Mouse (Mus musculus): Measurements from ENCODE around the gene Tmc7.

Tmc7 gene

GRCm38 (mm10) chr7:118584926-118585325 is 390 bp upstream of the Tmc7 start:
- no peak for DNase-seq

GRCm38 (mm10) chr7:118583821-118584220 is 715 bp downstream of the Tmc7 start:
- DNase-seq, result no peak

GRCm38 (mm10) chr7:118579938-118580337 is 4.6 kb downstream of the Tmc7 start:
- no peak for DNase-seq

- no peak for DNase-seq
Measured at GRCm38 (mm10) chr7:118578269-118578668, 6.3 kb downstream of the Tmc7 start.

- DNase-seq, result no peak
Measured at GRCm38 (mm10) chr7:118572039-118572438, 12.5 kb downstream of the Tmc7 start.

- no peak for DNase-seq
Measured at GRCm38 (mm10) chr7:118571350-118571749, 13.2 kb downstream of the Tmc7 start.

- DNase-seq, result no peak
Measured at GRCm38 (mm10) chr7:118569121-118569543, 15.4 kb downstream of the Tmc7 start.

- no peak for DNase-seq
Measured at GRCm38 (mm10) chr7:118554290-118554689, 30.2 kb downstream of the Tmc7 start.

- DNase-seq, result no peak
Measured at GRCm38 (mm10) chr7:118553881-118554280, 30.7 kb downstream of the Tmc7 start.

- DNase-seq, result no peak
Measured at GRCm38 (mm10) chr7:118547451-118547850, 37.1 kb downstream of the Tmc7 start.

GRCm38 (mm10) chr7:118544128-118544527 is 40.4 kb downstream of the Tmc7 start:
- no peak for DNase-seq

GRCm38 (mm10) chr7:118535076-118535475 is 49.5 kb downstream of the Tmc7 start:
- DNase-seq, result no peak

GRCm38 (mm10) chr7:118534326-118534725 is 50.2 kb downstream of the Tmc7 start:
- DNase-seq, result no peak

GRCm38 (mm10) chr7:118533178-118533578 is 51.4 kb downstream of the Tmc7 start, which contains the start of gene Coq7:
Gene Coq7, minus strand, starts transcription at chr7:118533356.
- DNase-seq, result peak; percentile 93 to 96

- peak; percentile 98 for DNase-seq
Measured at GRCm38 (mm10) chr7:118532519-118533177, 51.9 kb downstream of the Tmc7 start.

GRCm38 (mm10) chr7:118526967-118527366 is 57.6 kb downstream of the Tmc7 start:
- DNase-seq, result no peak

GRCm38 (mm10) chr7:118522077-118522476 is 62.5 kb downstream of the Tmc7 start:
- DNase-seq, result no peak

GRCm38 (mm10) chr7:118519661-118520060 is 64.9 kb downstream of the Tmc7 start:
- no peak for DNase-seq

- DNase-seq, result peak; percentile 91 to 92
Measured at GRCm38 (mm10) chr7:118518687-118519086, 65.8 kb downstream of the Tmc7 start.

GRCm38 (mm10) chr7:118517819-118518218 is 66.7 kb downstream of the Tmc7 start:
- peak; percentile 44 to 63 for DNase-seq

- DNase-seq, result no peak
Measured at GRCm38 (mm10) chr7:118508556-118508955, 76.0 kb downstream of the Tmc7 start.

GRCm38 (mm10) chr7:118503844-118504243 is 80.7 kb downstream of the Tmc7 start:
- DNase-seq, result no peak

- DNase-seq, result no peak
Measured at GRCm38 (mm10) chr7:118502333-118502732, 82.2 kb downstream of the Tmc7 start.

- no peak for DNase-seq
Measured at GRCm38 (mm10) chr7:118499784-118500435, 84.6 kb downstream of the Tmc7 start.
